Mouse (Mus musculus): Measurements from ENCODE around the gene H1f0.
A peak's percentile ranks its signal among the peaks of the same experiment; 100 is the strongest.

GRCm38 (mm10) chr15:79062376-79063159 lies 34.3 kb downstream of the H1f0 start, which contains the start of gene Ankrd54:
- TF ChIP-seq CTCF (IDR thresholded peaks at IDR 0.05; ENCODE audit: borderline replicate concordance, insufficient read depth, low read length) (no peak), POLR2A (IDR thresholded peaks at IDR 0.05; ENCODE audit: low read depth, low read length) (peak; percentile 73)

All from embryonic fibroblast, embryonic 13.5 days (primary cell).